Mouse (Mus musculus) liver, embryonic 12.5 days (tissue): ENCODE results near the gene 1810046K07Rik. TPM values are rescaled to one million over a fixed set of nuclear protein-coding genes. Genes with fewer than 3 reads are reported as not detected.

Experiments
- ATAC-seq: fragments of 200-750 bp; cut with Nextera tagmentation; 2 replicates; pipeline ENCODE4 v1.8.0; 2017; ENCODE audit warnings: moderate number of reproducible peaks, mild to moderate bottlenecking, moderate library complexity
- H3K27ac ChIP-seq: fragments of 300-500 bp; sonication (generic); 2 replicates; pipeline ENCODE4 v1.5.1; 2016; ENCODE audit warnings: mild to moderate bottlenecking
- H3K27me3 ChIP-seq: fragments of 300-500 bp; sonication (generic); replicated peaks from 2 replicates; pipeline ENCODE4 v1.6.1; 2016; ENCODE audit warnings: mild to moderate bottlenecking, moderate library complexity
- H3K36me3 ChIP-seq: fragments of 300-500 bp; sonication (generic); 2 replicates; pipeline ENCODE4 v1.6.1; 2016; ENCODE audit warnings: mild to moderate bottlenecking, moderate library complexity
- H3K4me1 ChIP-seq: fragments of 300-500 bp; sonication (generic); 2 replicates; pipeline ENCODE4 v1.6.1; 2016
- H3K4me2 ChIP-seq: fragments of 300-500 bp; sonication (generic); 2 replicates; pipeline ENCODE4 v1.6.1; 2016; ENCODE audit warnings: mild to moderate bottlenecking, moderate library complexity
- H3K4me3 ChIP-seq: fragments of 300-500 bp; sonication (generic); 2 replicates; pipeline ENCODE4 v1.5.1; 2016; ENCODE audit warnings: mild to moderate bottlenecking, moderate library complexity
- H3K9ac ChIP-seq: fragments of 300-500 bp; sonication (generic); 2 replicates; pipeline ENCODE4 v1.6.1; 2016; ENCODE audit warnings: mild to moderate bottlenecking, moderate library complexity
- H3K9me3 ChIP-seq: fragments of 300-500 bp; sonication (generic); replicated peaks from 2 replicates; pipeline ENCODE4 v1.6.1; 2016; ENCODE audit warnings: mild to moderate bottlenecking, moderate library complexity
- WGBS: fragments of 180-500 bp; shearing (Covaris S2); methylation state at CpG from one replicate; pipeline ENCODE4 v1.1.7; 2016; ENCODE audit not compliant: insufficient replicate concordance; 5-methylcytosine and 5-hydroxymethylcytosine counted together
- polyA plus RNA-seq: library from polyadenylated mRNA; unstranded; fragments of >200 nt; fragmentation: Nextera tagmentation; extraction: Ambion mirVana; gene quantifications from 2 replicates; pipeline ENCODE4 v1.2.1, GENCODE M21; 2016

The 1810046K07Rik gene
- not detected in 2 replicates for polyA plus RNA-seq

GRCm38 (mm10) chr9:51328731-51329130 lies at the start of gene 1810046K07Rik:
Gene 1810046K07Rik, minus strand, starts transcription at chr9:51328917.
- Histone ChIP-seq H3K4me2 (no peak within 1 kb of the TSS), H3K4me3 (no peak within 1 kb of the TSS), H3K9me3 (no peaks in the 10 kb centered on the region), H3K36me3 (no peaks in the 10 kb centered on the region), H3K9ac (no peak within 1 kb of the TSS), H3K27ac (no peak within 1 kb of the TSS), H3K4me1 (no peaks in the 10 kb centered on the region), H3K27me3 (no peaks in the 10 kb centered on the region; the same call in 1 of the 2 replicates)
- no peak for ATAC-seq
- 67% methylated on average over 3 of the region's 3 CpGs for WGBS

GRCm38 (mm10) chr9:51369560-51369959 lies 40.8 kb upstream of the 1810046K07Rik start:
- no peaks in the 10 kb centered on the region for H3K4me1 ChIP-seq
- H3K36me3 ChIP-seq: no peaks in the 10 kb centered on the region
- H3K27me3 ChIP-seq: no peaks in the 10 kb centered on the region
- H3K9ac ChIP-seq: no peak overlapping the region
- H3K27ac ChIP-seq: no peak overlapping the region
- H3K4me2 ChIP-seq: no peak overlapping the region
- 50% methylated on average over 3 of the region's 3 CpGs for WGBS
- no peaks in the 10 kb centered on the region for H3K9me3 ChIP-seq
- H3K4me3 ChIP-seq: no peak overlapping the region
- ATAC-seq: no peak

GRCm38 (mm10) chr9:51367124-51367523 lies 38.4 kb upstream of the 1810046K07Rik start:
- Histone ChIP-seq H3K4me3 (no peak overlapping the region), H3K27me3 (no peaks in the 10 kb centered on the region), H3K4me1 (no peaks in the 10 kb centered on the region), H3K9ac (no peak overlapping the region), H3K27ac (no peak overlapping the region), H3K9me3 (no peaks in the 10 kb centered on the region), H3K4me2 (no peak overlapping the region), H3K36me3 (no peaks in the 10 kb centered on the region)
- 55% methylated on average over 3 of the region's 3 CpGs for WGBS
- no peak for ATAC-seq

- no peak overlapping the region for H3K4me2 ChIP-seq
- H3K27me3 ChIP-seq: no peaks in the 10 kb centered on the region
- no peaks in the 10 kb centered on the region for H3K9me3 ChIP-seq
- no peak overlapping the region for H3K9ac ChIP-seq
- H3K4me3 ChIP-seq: no peak overlapping the region
- H3K36me3 ChIP-seq: no peaks in the 10 kb centered on the region
- no peak overlapping the region for H3K27ac ChIP-seq
- H3K4me1 ChIP-seq: no peaks in the 10 kb centered on the region
- WGBS: 76% methylated on average over 4 of the region's 4 CpGs
- no peak for ATAC-seq
Measured at GRCm38 (mm10) chr9:51364059-51364458, 35.3 kb upstream of the 1810046K07Rik start.

GRCm38 (mm10) chr9:51353511-51353910 lies 24.8 kb upstream of the 1810046K07Rik start:
- H3K4me2 ChIP-seq: no peak overlapping the region
- ATAC-seq: no peak
- 67% methylated on average over 3 of the region's 3 CpGs for WGBS
- H3K9me3 ChIP-seq: no peaks in the 10 kb centered on the region
- no peaks in the 10 kb centered on the region for H3K4me1 ChIP-seq
- H3K27me3 ChIP-seq: no peaks in the 10 kb centered on the region
- no peak overlapping the region for H3K27ac ChIP-seq
- no peaks in the 10 kb centered on the region for H3K36me3 ChIP-seq
- no peak overlapping the region for H3K4me3 ChIP-seq
- H3K9ac ChIP-seq: no peak overlapping the region

- no peak overlapping the region for H3K27ac ChIP-seq
- ATAC-seq: no peak
- no peaks in the 10 kb centered on the region for H3K27me3 ChIP-seq
- H3K9ac ChIP-seq: no peak overlapping the region
- no peaks in the 10 kb centered on the region for H3K4me1 ChIP-seq
- no peaks in the 10 kb centered on the region for H3K9me3 ChIP-seq
- H3K36me3 ChIP-seq: no peaks in the 10 kb centered on the region
- 70% methylated on average over 3 of the region's 3 CpGs for WGBS
- no peak overlapping the region for H3K4me3 ChIP-seq
- H3K4me2 ChIP-seq: no peak overlapping the region
Measured at GRCm38 (mm10) chr9:51352896-51353295, 24.2 kb upstream of the 1810046K07Rik start.

GRCm38 (mm10) chr9:51349422-51349821 lies 20.7 kb upstream of the 1810046K07Rik start:
- Histone ChIP-seq H3K4me2 (no peak overlapping the region), H3K27me3 (no peaks in the 10 kb centered on the region), H3K27ac (no peak overlapping the region), H3K9ac (no peak overlapping the region), H3K36me3 (no peaks in the 10 kb centered on the region), H3K9me3 (no peaks in the 10 kb centered on the region), H3K4me1 (no peaks in the 10 kb centered on the region), H3K4me3 (no peak overlapping the region)
- WGBS: 64% methylated on average over 5 of the region's 5 CpGs
- ATAC-seq: no peak

GRCm38 (mm10) chr9:51345768-51346167 lies 17.1 kb upstream of the 1810046K07Rik start:
- Histone ChIP-seq H3K4me2 (no peak overlapping the region), H3K36me3 (no peaks in the 10 kb centered on the region), H3K4me1 (no peaks in the 10 kb centered on the region), H3K9ac (no peak overlapping the region), H3K27ac (no peak overlapping the region), H3K9me3 (no peaks in the 10 kb centered on the region), H3K4me3 (no peak overlapping the region), H3K27me3 (no peaks in the 10 kb centered on the region)
- 78% methylated on average over 9 of the region's 9 CpGs for WGBS
- no peak for ATAC-seq

GRCm38 (mm10) chr9:51335294-51336010 lies 6.7 kb upstream of the 1810046K07Rik start:
- Histone ChIP-seq H3K9ac (no peak overlapping the region), H3K4me1 (no peaks in the 10 kb centered on the region), H3K27me3 (no peaks in the 10 kb centered on the region; the same call in 1 of the 2 replicates), H3K4me3 (no peak overlapping the region), H3K27ac (no peak overlapping the region), H3K36me3 (no peaks in the 10 kb centered on the region), H3K9me3 (no peaks in the 10 kb centered on the region), H3K4me2 (no peak overlapping the region)
- no peak for ATAC-seq
- whole genome bisulfite sequencing: 21% methylated on average over 8 of the region's 8 CpGs

- Histone ChIP-seq H3K4me2 (no peak overlapping the region), H3K27me3 (no peaks in the 10 kb centered on the region; the same call in 1 of the 2 replicates), H3K27ac (no peak overlapping the region), H3K4me3 (no peak overlapping the region), H3K9ac (no peak overlapping the region), H3K36me3 (no peaks in the 10 kb centered on the region), H3K4me1 (no peaks in the 10 kb centered on the region), H3K9me3 (no peaks in the 10 kb centered on the region)
- no peak for ATAC-seq
- WGBS: 69% methylated on average over 13 of the region's 13 CpGs
Measured at GRCm38 (mm10) chr9:51331449-51332238, 2.9 kb upstream of the 1810046K07Rik start.

GRCm38 (mm10) chr9:51327555-51327903 lies 1.2 kb downstream of the 1810046K07Rik start:
- no peaks in the 10 kb centered on the region for H3K27me3 ChIP-seq
- H3K4me1 ChIP-seq: no peaks in the 10 kb centered on the region
- no peak overlapping the region for H3K9ac ChIP-seq
- H3K4me3 ChIP-seq: no peak overlapping the region
- no peak for ATAC-seq
- no peaks in the 10 kb centered on the region for H3K36me3 ChIP-seq
- H3K27ac ChIP-seq: no peak overlapping the region
- no peaks in the 10 kb centered on the region for H3K9me3 ChIP-seq
- 74% methylated on average over 5 of the region's 5 CpGs for WGBS
- no peak overlapping the region for H3K4me2 ChIP-seq
